Mouse (Mus musculus): ENCODE measurements around the gene Axl. TPM values are rescaled to one million over a fixed set of nuclear protein-coding genes. Genes with fewer than 3 reads are reported as not detected.

The Axl gene
- polyA plus RNA-seq, 2 experiments = 80.2 to 132 TPM

- 75% methylated on average over 13 of the region's 13 CpGs for WGBS
- Histone ChIP-seq H3K9me3 (ENCODE audit: control insufficient read depth, low read length) (no peaks in the 10 kb centered on the region), H3K4me3 (replicated peaks; ENCODE audit: low read length) (no peak overlapping the region), H3K4me2 (replicated peaks; ENCODE audit: low read depth, low read length, severe bottlenecking) (no peak overlapping the region), H3K4me1 (ENCODE audit: control insufficient read depth, insufficient read depth, low read length) (peaks cover 12% of the 10 kb centered on the region), H3K27ac (replicated peaks; ENCODE audit: low read depth, low read length) (no peak overlapping the region), H3K27me3 (ENCODE audit: control insufficient read depth, insufficient read depth, low read length) (no peaks in the 10 kb centered on the region), H3K36me3 (ENCODE audit: control insufficient read depth, insufficient read depth, low read length) (no peaks in the 10 kb centered on the region), H3K9ac (ENCODE audit: low read depth, low read length, severe bottlenecking) (no peak overlapping the region)
- ATAC-seq (ENCODE audit: low FRiP score, low read depth) (no peak), DNase-seq (ENCODE audit: low spot score) (no peak)
- TF ChIP-seq POLR2A (IDR thresholded peaks at IDR 0.05; ENCODE audit: borderline replicate concordance, extremely low read depth, insufficient read depth, insufficient read length) = no peak
These were observed 15.0 kb upstream of the Axl start for GRCm38 (mm10) chr7:25803460-25803859.

- Histone ChIP-seq H3K27ac (replicated peaks; ENCODE audit: low read depth, low read length) (peak overlapping the region; percentile 61), H3K36me3 (ENCODE audit: control insufficient read depth, insufficient read depth, low read length) (no peaks in the 10 kb centered on the region), H3K9me3 (ENCODE audit: control insufficient read depth, low read length) (no peaks in the 10 kb centered on the region), H3K27me3 (ENCODE audit: control insufficient read depth, insufficient read depth, low read length) (no peaks in the 10 kb centered on the region), H3K4me2 (replicated peaks; ENCODE audit: low read depth, low read length, severe bottlenecking) (peak overlapping the region; percentile 47), H3K4me1 (ENCODE audit: control insufficient read depth, insufficient read depth, low read length) (peaks cover 12% of the 10 kb centered on the region), H3K9ac (ENCODE audit: low read depth, low read length, severe bottlenecking) (peak overlapping the region; percentile 18; the same call in 1 of the 2 replicates), H3K4me3 (replicated peaks; ENCODE audit: low read length) (peak overlapping the region; percentile 23)
- 23% methylated on average over 24 of the region's 24 CpGs for WGBS
- DNase-seq (ENCODE audit: low spot score) = peak; percentile 88
- TF ChIP-seq POLR2A (IDR thresholded peaks at IDR 0.05; ENCODE audit: borderline replicate concordance, extremely low read depth, insufficient read depth, insufficient read length) = peak; percentile 19; the same call in 1 of the 2 replicates
- ATAC-seq (ENCODE audit: low FRiP score, low read depth) = peak; percentile 87
These were observed 14.0 kb upstream of the Axl start for GRCm38 (mm10) chr7:25802241-25803125.

- Histone ChIP-seq H3K36me3 (ENCODE audit: control insufficient read depth, insufficient read depth, low read length) (no peaks in the 10 kb centered on the region), H3K9ac (ENCODE audit: low read depth, low read length, severe bottlenecking) (no peak overlapping the region), H3K27me3 (ENCODE audit: control insufficient read depth, insufficient read depth, low read length) (no peaks in the 10 kb centered on the region), H3K4me1 (ENCODE audit: control insufficient read depth, insufficient read depth, low read length) (peaks cover 12% of the 10 kb centered on the region), H3K4me3 (replicated peaks; ENCODE audit: low read length) (no peak overlapping the region), H3K4me2 (replicated peaks; ENCODE audit: low read depth, low read length, severe bottlenecking) (no peak overlapping the region), H3K9me3 (ENCODE audit: control insufficient read depth, low read length) (no peaks in the 10 kb centered on the region), H3K27ac (replicated peaks; ENCODE audit: low read depth, low read length) (no peak overlapping the region)
- no peak for TF ChIP-seq POLR2A (IDR thresholded peaks at IDR 0.05; ENCODE audit: borderline replicate concordance, extremely low read depth, insufficient read depth, insufficient read length)
- 93% methylated on average over 6 of the region's 6 CpGs for WGBS
- no peak for DNase-seq (ENCODE audit: low spot score)
- no peak for ATAC-seq (ENCODE audit: low FRiP score, low read depth)
These were observed 12.5 kb upstream of the Axl start for GRCm38 (mm10) chr7:25801031-25801430.

- Histone ChIP-seq H3K27ac (replicated peaks; ENCODE audit: low read depth, low read length) (no peak overlapping the region), H3K4me3 (replicated peaks; ENCODE audit: low read length) (no peak overlapping the region), H3K4me2 (replicated peaks; ENCODE audit: low read depth, low read length, severe bottlenecking) (no peak overlapping the region), H3K4me1 (ENCODE audit: control insufficient read depth, insufficient read depth, low read length) (peaks cover 12% of the 10 kb centered on the region), H3K9me3 (ENCODE audit: control insufficient read depth, low read length) (no peaks in the 10 kb centered on the region), H3K36me3 (ENCODE audit: control insufficient read depth, insufficient read depth, low read length) (no peaks in the 10 kb centered on the region), H3K27me3 (ENCODE audit: control insufficient read depth, insufficient read depth, low read length) (no peaks in the 10 kb centered on the region), H3K9ac (ENCODE audit: low read depth, low read length, severe bottlenecking) (no peak overlapping the region)
- TF ChIP-seq POLR2A (IDR thresholded peaks at IDR 0.05; ENCODE audit: borderline replicate concordance, extremely low read depth, insufficient read depth, insufficient read length) = no peak
- ATAC-seq (ENCODE audit: low FRiP score, low read depth) (no peak), DNase-seq (ENCODE audit: low spot score) (no peak)
- 83% methylated on average over 1 of the region's 1 CpGs for WGBS
These were observed 10.9 kb upstream of the Axl start for GRCm38 (mm10) chr7:25799369-25799768.

GRCm38 (mm10) chr7:25798540-25798939 lies 10.0 kb upstream of the Axl start:
- no peak for DNase-seq (ENCODE audit: low spot score)
- Histone ChIP-seq H3K4me3 (replicated peaks; ENCODE audit: low read length) (no peak overlapping the region), H3K27me3 (ENCODE audit: control insufficient read depth, insufficient read depth, low read length) (no peaks in the 10 kb centered on the region), H3K9ac (ENCODE audit: low read depth, low read length, severe bottlenecking) (no peak overlapping the region), H3K9me3 (ENCODE audit: control insufficient read depth, low read length) (no peaks in the 10 kb centered on the region), H3K4me2 (replicated peaks; ENCODE audit: low read depth, low read length, severe bottlenecking) (no peak overlapping the region), H3K27ac (replicated peaks; ENCODE audit: low read depth, low read length) (no peak overlapping the region), H3K4me1 (ENCODE audit: control insufficient read depth, insufficient read depth, low read length) (peaks cover 12% of the 10 kb centered on the region), H3K36me3 (ENCODE audit: control insufficient read depth, insufficient read depth, low read length) (no peaks in the 10 kb centered on the region)
- WGBS = 85% methylated on average over 2 of the region's 2 CpGs
- ATAC-seq (ENCODE audit: low FRiP score, low read depth) = no peak
- TF ChIP-seq POLR2A (IDR thresholded peaks at IDR 0.05; ENCODE audit: borderline replicate concordance, extremely low read depth, insufficient read depth, insufficient read length) = no peak

Data from limb, embryonic 14.5 days (tissue).